Mouse (Mus musculus) right cerebral cortex, adult 2 months (tissue): ENCODE results near the gene Trpm6.

ENCODE experiments used
- DNase-seq, 2 experiments: peaks; one replicate each; pipeline ENCODE4 v3.0.0; 2021 to 2022; ENCODE audit warnings: low spot score in 2 of 2

Gene Trpm6

GRCm38 (mm10) chr19:18771561-18771960, 21.8 kb downstream of the Trpm6 start:
- no peak for DNase-seq

GRCm38 (mm10) chr19:18772888-18773488, 23.2 kb downstream of the Trpm6 start:
- DNase-seq: no peak

- no peak for DNase-seq
These were observed 24.3 kb downstream of the Trpm6 start for GRCm38 (mm10) chr19:18774085-18774484.

DNA sequence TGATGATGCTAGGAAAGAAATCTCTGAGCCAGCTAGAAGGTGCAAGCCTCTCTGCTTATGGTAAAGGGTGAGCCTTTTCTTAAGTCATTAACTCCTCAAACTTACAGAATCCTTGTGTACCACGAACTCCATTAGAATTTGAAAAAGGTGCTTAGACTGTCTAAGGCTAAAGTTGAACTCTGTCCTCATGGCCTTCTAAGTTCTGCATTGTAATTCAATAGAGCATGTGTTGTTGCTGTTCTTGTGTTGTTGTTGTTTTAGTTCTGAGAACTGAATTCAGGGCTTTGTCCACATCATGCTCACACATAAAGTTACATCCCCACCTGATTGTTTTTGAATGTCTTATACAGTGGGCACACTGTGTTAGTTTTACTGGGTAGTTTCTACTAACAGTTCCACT, 49.9 kb downstream of the Trpm6 start:
- no peak for DNase-seq

DNA sequence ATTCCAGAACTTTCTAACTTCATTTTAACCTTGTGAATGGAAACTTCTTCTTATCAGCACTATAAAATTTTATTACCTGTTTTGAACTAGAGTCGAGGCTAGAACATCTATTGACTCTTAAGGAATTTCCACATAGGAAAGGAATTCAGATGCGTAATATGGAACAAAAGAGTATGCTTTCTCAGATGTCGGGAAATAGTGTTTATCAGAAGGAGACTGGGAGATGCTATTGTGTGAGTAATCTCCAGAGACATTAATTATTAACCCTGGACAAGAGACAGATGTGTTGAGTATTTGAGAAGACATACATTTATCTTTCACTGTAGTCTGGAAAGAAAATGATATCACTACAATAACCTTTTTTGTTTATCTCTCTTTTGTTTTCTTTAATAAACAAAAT, 61.5 kb downstream of the Trpm6 start:
- no peak for DNase-seq

DNA sequence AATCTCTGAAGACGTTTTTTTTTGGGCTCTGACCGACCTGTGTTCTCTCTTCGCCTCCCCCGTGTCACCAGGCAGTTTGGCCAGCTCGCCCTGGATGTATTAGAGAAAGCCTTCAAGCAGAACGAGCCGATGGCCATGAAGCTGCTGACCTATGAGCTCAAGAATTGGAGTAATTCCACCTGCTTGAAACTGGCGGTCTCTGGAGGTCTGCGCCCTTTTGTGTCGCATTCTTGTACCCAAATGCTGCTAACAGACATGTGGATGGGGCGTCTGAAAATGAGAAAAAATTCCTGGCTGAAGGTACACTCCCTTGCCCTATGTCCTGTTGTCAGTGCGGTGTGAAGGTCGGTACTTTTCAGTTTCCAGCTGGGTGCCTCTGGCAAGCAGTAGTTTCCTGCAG, 65.4 kb downstream of the Trpm6 start:
- no peak for DNase-seq

- no peak for DNase-seq
These were observed 67.6 kb downstream of the Trpm6 start for GRCm38 (mm10) chr19:18817425-18817824.

DNA sequence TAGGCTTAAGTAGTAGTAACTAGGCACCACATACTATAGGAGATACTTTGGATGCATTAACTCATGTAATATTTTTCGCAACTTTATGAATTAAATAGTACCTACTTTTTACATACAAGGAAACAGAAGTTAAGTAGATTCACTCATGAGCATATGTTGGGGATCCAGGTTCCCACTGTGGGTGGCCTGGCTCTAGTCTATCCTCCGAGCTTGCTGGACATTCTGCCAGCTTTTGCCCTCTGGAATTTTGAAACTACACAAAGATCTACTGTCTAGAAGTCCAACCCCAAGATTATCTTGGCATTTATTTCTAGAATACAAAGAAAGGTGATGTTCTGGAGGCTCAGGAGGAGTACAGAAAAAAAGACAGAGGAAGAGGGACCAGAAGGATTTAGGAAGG, 78.8 kb downstream of the Trpm6 start:
- DNase-seq: no peak

- no peak for DNase-seq
These were observed 81.4 kb downstream of the Trpm6 start for GRCm38 (mm10) chr19:18831196-18831595.

DNA sequence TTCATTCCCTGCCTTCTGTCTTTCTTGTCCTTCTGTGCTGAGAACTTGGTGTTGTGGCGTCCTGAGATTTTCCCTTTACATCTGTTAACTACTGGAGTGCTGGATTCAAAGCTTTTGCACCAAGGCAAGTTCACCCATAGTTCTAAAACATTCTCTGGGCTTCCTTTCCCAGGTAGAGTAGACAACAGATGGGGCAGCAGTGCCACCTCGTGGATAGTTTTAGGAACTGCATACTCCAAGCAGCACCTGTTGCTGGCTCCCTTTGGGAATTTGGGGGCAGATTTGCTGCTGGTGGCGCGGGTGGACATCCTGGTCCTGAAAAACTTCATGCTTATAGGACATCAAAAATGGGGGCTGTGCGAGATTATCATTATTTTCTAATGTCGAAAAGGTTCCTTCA, 85.2 kb downstream of the Trpm6 start:
- DNase-seq: peak; percentile 65 to 77

DNA sequence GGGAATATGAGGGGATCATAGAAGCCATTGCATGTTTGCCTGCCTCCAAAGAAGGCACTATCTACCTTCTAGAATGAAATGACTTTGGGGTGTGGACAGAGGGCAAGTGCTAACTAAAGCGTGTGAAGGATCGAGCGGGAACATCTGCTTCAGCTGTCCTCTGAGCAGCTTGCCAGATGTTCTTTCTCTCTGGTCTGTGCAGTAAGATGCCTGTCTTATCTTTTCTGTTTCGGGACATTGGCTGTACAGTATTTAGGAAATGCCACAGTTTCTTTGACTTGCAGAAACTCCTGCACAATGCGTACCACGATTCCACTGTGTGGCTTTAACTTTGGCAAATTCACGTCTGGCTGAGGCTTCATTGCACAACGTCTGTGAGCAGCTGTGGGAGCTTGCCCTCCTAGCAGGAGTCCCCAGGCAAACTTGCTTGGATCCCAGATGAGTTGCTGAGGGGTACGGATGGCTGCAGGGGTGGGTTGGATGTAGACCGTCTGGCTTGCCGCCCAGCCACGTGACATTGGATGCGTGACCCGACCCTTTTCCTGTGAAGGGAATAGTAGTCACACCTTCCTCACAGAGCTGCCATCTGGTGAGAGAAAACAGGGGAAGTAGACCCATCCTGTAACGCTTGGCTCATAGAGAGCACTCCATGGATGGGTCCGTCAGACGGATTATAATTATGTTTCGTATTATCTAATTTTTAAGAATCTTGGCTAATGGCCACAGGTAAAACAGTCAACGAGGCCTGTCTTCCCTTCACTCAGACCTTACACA, 92.2 kb downstream of the Trpm6 start:
- no peak for DNase-seq

- DNase-seq: no peak
These were observed 92.8 kb downstream of the Trpm6 start for GRCm38 (mm10) chr19:18842626-18843025.

DNA sequence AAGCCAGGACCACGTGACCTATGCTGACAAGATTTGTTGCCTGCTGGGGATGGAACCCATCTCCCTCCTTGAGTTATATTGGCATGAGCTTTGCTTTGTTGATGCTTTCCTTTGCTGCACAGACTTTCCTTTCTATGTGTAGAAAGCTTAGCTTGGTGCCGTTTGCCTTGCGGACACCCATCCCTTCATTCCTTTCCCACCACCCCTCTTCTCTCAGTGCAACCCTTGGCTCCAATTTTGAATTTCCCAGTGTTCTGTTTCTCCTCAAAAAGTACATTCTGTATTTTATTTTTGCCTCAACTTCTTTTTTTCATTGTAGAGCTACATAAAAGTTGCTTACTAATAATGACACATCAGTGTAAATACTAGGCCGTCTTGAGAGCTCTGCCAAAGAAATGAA, 96.6 kb downstream of the Trpm6 start:
- DNase-seq: no peak

- DNase-seq: no peak
These were observed 118.5 kb downstream of the Trpm6 start for GRCm38 (mm10) chr19:18868311-18868710.

DNA sequence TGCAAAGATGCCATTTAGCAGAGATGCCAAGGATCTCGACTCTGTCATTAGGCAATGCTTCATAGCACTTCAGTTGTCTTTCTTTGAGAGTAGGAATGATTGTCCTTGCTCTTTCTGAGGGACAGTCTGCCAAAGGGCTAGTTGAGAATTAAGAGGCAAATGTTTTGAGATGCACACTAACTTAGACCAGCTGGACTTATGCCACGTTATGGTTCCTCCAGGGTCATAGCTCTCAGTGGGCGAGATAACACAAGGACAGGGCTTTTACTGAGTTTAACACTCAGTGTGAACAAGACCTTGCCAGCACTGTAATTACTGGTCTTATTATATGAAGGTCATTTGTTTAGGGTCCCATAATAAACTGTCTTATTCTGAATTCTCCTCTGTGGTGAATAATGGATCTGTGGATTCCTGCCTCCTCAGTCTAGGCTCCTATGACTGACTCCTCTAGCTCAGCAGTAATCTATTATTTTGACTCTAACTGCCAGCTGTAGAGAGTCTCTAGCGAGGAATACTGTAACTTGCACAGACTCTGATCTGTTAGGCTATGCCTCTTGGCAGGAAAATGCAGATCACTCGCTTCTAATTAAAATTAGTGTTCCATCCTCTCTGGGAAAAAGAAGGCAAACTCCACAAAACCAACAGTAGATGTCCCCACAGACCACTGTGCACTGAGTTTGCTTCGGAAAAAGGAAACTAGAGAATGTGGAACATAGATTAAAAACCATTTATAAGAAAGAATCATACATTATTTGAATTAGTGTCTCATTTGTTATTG, 123.2 kb downstream of the Trpm6 start:
- peak; percentile 48 to 60 for DNase-seq

DNA sequence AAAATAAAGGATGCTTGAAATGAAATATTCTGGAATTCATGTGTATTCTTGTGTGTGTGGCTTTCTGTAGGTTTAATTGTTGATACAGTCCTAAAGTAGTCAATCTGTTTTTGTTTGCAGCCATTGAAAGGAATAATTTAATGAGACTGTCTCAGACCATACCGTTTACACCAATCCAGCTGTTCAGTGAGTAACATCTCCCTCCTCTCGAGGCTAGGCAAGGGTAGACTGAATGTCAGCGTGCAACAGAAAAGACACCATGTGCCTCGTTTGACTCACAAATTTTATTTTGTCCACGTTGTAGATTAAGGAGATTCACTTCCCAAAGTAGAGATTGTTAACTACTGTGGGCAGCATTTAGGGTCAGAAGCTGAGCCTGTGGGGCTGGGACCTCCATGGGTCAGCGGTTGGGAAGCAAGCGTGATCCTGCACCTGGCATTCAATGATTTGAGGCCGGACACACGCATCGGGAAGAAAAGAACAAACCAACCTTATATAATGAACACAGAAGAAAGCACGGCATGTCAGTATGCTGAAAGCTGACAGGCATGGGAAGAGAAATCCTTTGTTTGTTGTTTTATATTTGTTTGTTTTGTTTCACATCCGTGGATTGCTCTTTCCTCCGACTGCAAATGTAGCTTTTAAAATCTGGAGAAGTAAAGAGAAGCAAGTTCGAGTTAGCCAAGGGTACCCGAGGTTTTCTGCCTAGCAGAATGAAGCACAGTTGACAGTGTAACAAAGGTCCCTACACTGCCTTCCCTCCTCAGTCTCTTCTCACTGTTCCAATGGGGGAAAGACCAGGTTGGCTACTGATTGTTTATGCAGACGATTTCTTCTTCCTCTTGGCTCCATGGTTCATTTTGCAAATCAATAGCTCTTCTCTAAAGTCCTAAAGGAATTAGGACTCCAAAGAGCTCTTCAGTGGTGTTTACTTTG, 124.2 kb downstream of the Trpm6 start:
- peak in 1 of 2 experiments; percentile 12 for DNase-seq

DNA sequence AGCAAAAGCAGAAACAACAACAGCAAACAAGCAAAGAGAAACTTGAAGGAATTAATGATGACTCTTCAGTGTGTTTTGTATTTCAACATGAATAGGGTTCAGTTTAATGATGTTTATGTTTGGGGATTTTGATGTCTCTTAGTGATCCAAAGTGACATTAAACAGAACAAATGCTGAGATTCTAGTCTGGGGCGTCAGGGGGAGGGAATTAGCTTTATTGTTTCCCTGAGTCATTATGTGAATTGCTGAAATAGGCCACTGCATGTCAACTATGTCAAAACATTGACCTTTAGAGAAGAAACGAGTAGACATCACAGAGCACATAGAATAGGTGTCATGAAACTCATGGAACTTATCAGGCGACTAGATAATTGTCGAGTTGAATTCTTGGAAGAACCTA, 129.5 kb downstream of the Trpm6 start:
- DNase-seq: no peak

GRCm38 (mm10) chr19:18881162-18881561, 131.4 kb downstream of the Trpm6 start:
- no peak for DNase-seq

DNA sequence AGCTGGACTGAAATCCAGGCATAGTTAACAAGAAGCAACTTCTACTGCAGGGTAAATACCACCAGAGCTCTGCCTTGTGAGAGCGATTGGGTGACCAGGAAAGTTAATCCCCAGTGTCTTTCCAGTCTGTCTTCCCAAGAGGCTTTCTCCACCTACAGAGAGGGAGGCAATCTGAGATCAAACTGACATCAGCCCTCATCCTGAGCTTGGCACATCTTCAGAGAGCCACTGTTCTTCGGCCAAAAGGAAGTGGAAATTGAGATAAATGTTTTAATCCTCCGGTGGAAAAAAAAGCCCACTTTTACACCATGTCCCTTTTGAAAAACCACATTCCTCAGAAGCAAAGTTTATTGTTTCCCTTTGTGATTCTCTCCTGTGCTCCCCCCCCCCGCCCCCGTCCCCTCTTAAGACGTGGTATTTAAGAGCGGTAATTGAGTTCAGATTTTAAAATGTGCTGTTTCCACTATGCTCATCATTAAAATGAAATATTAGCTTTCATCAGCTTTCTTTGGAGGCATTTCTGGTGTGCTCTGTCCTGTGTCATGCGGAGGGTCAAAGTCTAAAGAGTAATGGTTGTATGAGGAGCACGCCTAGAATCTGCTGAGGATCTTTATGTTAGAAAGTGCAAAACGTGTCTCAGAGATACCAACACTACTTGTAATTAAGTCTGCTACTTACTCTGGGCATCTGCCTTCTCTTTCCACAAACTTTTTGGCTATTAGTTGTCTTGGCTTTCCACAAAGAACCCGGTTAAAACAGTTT, 138.0 kb downstream of the Trpm6 start:
- DNase-seq: no peak

- DNase-seq: peak; percentile 30 to 53
These were observed 138.8 kb downstream of the Trpm6 start for GRCm38 (mm10) chr19:18888491-18889116.
